Mouse (Mus musculus) liver, embryonic 14.5 days (tissue): ENCODE measurements at regions not wholly inside any gene's neighbourhood (a gene's known extent, or its start where the extent isn't known, plus 50 kb on each side); places are given as distances from the start of the nearest gene placed in this dataset.

Source experiments
- ATAC-seq: fragments of 200-750 bp; cut with Nextera tagmentation; 2 replicates; pipeline ENCODE4 v1.8.0; 2017; ENCODE audit warnings: moderate number of reproducible peaks, mild to moderate bottlenecking, moderate library complexity; ENCODE audit not compliant: insufficient read depth
- DNase-seq, 3 experiments: peaks; one replicate each; pipeline ENCODE4 v3.0.0-alpha.2; 2012 to 2013; ENCODE audit warnings: low read depth in 3 of 3, low spot score in 3 of 3
- H3K27ac ChIP-seq: fragments of 300-500 bp; sonication (generic); 2 replicates; pipeline ENCODE4 v1.5.1; 2014; ENCODE audit warnings: moderate library complexity, mild to moderate bottlenecking, control low read depth, inconsistent platforms
- H3K27me3 ChIP-seq: fragments of 300-500 bp; sonication (generic); 2 replicates; pipeline ENCODE4 v1.6.1; 2014; ENCODE audit warnings: mild to moderate bottlenecking, low read length, moderate library complexity; ENCODE audit not compliant: control insufficient read depth, insufficient read depth
- H3K36me3 ChIP-seq: fragments of 300-500 bp; sonication (generic); replicated peaks from 2 replicates; pipeline ENCODE4 v1.6.1; 2014; ENCODE audit warnings: low read depth; ENCODE audit not compliant: control insufficient read depth, insufficient read depth
- H3K4me1 ChIP-seq, 2 experiments: fragments of 200-500 bp in 1 of 2; fragments of 300-500 bp in 1 of 2; sonication (generic) in 1 of 2; replicated peaks; 2 replicates each; pipeline ENCODE4 v1.6.1; 2012 to 2014; ENCODE audit warnings: antibody characterized with exemption in 1 of 2, inconsistent platforms in 1 of 2, low read length in 1 of 2; ENCODE audit not compliant: control insufficient read depth in 2 of 2, insufficient read depth in 2 of 2
- H3K4me2 ChIP-seq: fragments of 300-500 bp; sonication (generic); 2 replicates; pipeline ENCODE4 v1.6.1; 2014; ENCODE audit warnings: low read depth, mild to moderate bottlenecking, control low read depth, moderate library complexity
- H3K4me3 ChIP-seq, 2 experiments: fragments of 200-500 bp in 1 of 2; fragments of 300-500 bp in 1 of 2; sonication (generic) in 1 of 2; 2 replicates each; pipeline ENCODE4 v1.5.1; 2012 to 2014; ENCODE audit warnings: low read depth in 2 of 2, low read length in 2 of 2, mild to moderate bottlenecking in 2 of 2, control low read depth in 1 of 2, inconsistent platforms in 1 of 2, moderate library complexity in 1 of 2; ENCODE audit not compliant: insufficient read depth in 1 of 2
- H3K9ac ChIP-seq: fragments of 300-500 bp; sonication (generic); replicated peaks from 2 replicates; pipeline ENCODE4 v1.6.1; 2014; ENCODE audit warnings: mild to moderate bottlenecking, control low read depth, moderate library complexity
- H3K9me3 ChIP-seq: fragments of 300-500 bp; sonication (generic); 2 replicates; pipeline ENCODE4 v1.6.1; 2016; ENCODE audit warnings: low read length, mixed read lengths; ENCODE audit not compliant: control insufficient read depth
- CTCF ChIP-seq: IDR thresholded peaks from 2 replicates; pipeline ENCODE4 v1.5.1; 2016; ENCODE audit warnings: antibody characterized with exemption, low read depth, control low read depth
- EP300 ChIP-seq: IDR thresholded peaks from 2 replicates; pipeline ENCODE4 v1.6.1; 2016; ENCODE audit warnings: antibody characterized with exemption, low read depth
- WGBS: fragments of 180-500 bp; shearing (Covaris S2); extraction: QIAGEN DNeasy Blood & Tissue Kit; methylation state at CpG from one replicate; pipeline ENCODE4 v1.1.7; 2014; ENCODE audit not compliant: insufficient replicate concordance; 5-methylcytosine and 5-hydroxymethylcytosine counted together

- no peak overlapping the region for H3K4me3 ChIP-seq
- WGBS = 32% methylated on average over 14 of the region's 14 CpGs
- TF ChIP-seq CTCF (no peak), EP300 (no peak)
- H3K4me2 ChIP-seq = no peak overlapping the region
- H3K9me3 ChIP-seq = no peaks in the 10 kb centered on the region
- peaks cover 3% of the 10 kb centered on the region; the same call in 1 of the 2 replicates for H3K27me3 ChIP-seq
- ATAC-seq = no peak
- DNase-seq = no peak
- no peak overlapping the region for H3K9ac ChIP-seq
- no peaks in the 10 kb centered on the region for H3K36me3 ChIP-seq
- peaks cover 0 to 11% of the 10 kb centered on the region in 2 experiments; a peak in 3 of 4 replicates for H3K4me1 ChIP-seq
- no peak overlapping the region for H3K27ac ChIP-seq
These were observed 53.3 kb upstream of the Cnih3 start for GRCm38 (mm10) chr1:181299075-181299665.

GRCm38 (mm10) chr1:181299826-181300225, 52.6 kb upstream of the Cnih3 start:
- Histone ChIP-seq H3K4me3 (no peak overlapping the region), H3K27ac (no peak overlapping the region), H3K9ac (no peak overlapping the region), H3K4me1 (peaks cover 0 to 11% of the 10 kb centered on the region in 2 experiments; a peak in 3 of 4 replicates), H3K27me3 (peaks cover 3% of the 10 kb centered on the region; the same call in 1 of the 2 replicates), H3K36me3 (no peaks in the 10 kb centered on the region), H3K9me3 (no peaks in the 10 kb centered on the region), H3K4me2 (no peak overlapping the region)
- ATAC-seq (no peak), DNase-seq (no peak)
- 74% methylated on average over 6 of the region's 6 CpGs for WGBS
- no peak for TF ChIP-seq CTCF
- no peak for TF ChIP-seq EP300

GRCm38 (mm10) chr1:181302151-181302550, 50.3 kb upstream of the Cnih3 start:
- H3K4me3 ChIP-seq = no peak overlapping the region
- WGBS = 85% methylated on average over 17 of the region's 17 CpGs
- no peak for DNase-seq
- H3K4me2 ChIP-seq = no peak overlapping the region
- no peak overlapping the region for H3K27ac ChIP-seq
- ATAC-seq = no peak
- peaks cover 3% of the 10 kb centered on the region; the same call in 1 of the 2 replicates for H3K27me3 ChIP-seq
- peaks cover 0 to 11% of the 10 kb centered on the region in 2 experiments; a peak in 3 of 4 replicates for H3K4me1 ChIP-seq
- no peak for TF ChIP-seq CTCF
- TF ChIP-seq EP300 = no peak
- no peak overlapping the region for H3K9ac ChIP-seq
- no peaks in the 10 kb centered on the region for H3K9me3 ChIP-seq
- no peaks in the 10 kb centered on the region for H3K36me3 ChIP-seq
